Mouse (Mus musculus) embryonic facial prominence, embryonic 11.5 days (tissue): ENCODE results near the gene Limch1. TPM values are rescaled to one million over a fixed set of nuclear protein-coding genes. Genes with fewer than 3 reads are reported as not detected.

Experiments used
- ATAC-seq: fragments of 200-750 bp; cut with Nextera tagmentation; replicated peaks from 2 replicates; pipeline ENCODE4 v1.8.0; 2017; ENCODE audit warnings: low read depth; ENCODE audit not compliant: insufficient number of reproducible peaks, low FRiP score, low TSS enrichment
- DNase-seq: peaks from one replicate; pipeline ENCODE4 v3.0.0-alpha.2; 2015; ENCODE audit warnings: low spot score
- H3K27ac ChIP-seq: fragments of 300-500 bp; sonication (generic); replicated peaks from 2 replicates; pipeline ENCODE4 v1.5.1; 2014; ENCODE audit warnings: mild to moderate bottlenecking, low read depth, low read length, control low read depth
- H3K27me3 ChIP-seq: fragments of 300-500 bp; sonication (generic); 2 replicates; pipeline ENCODE4 v1.6.1; 2014; ENCODE audit warnings: mild to moderate bottlenecking, low read length, moderate library complexity, mixed read lengths; ENCODE audit not compliant: control insufficient read depth, insufficient read depth
- H3K36me3 ChIP-seq: fragments of 300-500 bp; sonication (generic); replicated peaks from 2 replicates; pipeline ENCODE4 v1.6.1; 2014; ENCODE audit warnings: low read depth, mild to moderate bottlenecking, low read length, moderate library complexity, mixed read lengths; ENCODE audit not compliant: control insufficient read depth, insufficient read depth
- H3K4me1 ChIP-seq: fragments of 300-500 bp; sonication (generic); 2 replicates; pipeline ENCODE4 v1.6.1; 2014; ENCODE audit warnings: low read length, mixed read lengths; ENCODE audit not compliant: control insufficient read depth, insufficient read depth
- H3K4me2 ChIP-seq: fragments of 300-500 bp; sonication (generic); 2 replicates; pipeline ENCODE4 v1.6.1; 2014; ENCODE audit warnings: low read depth, mild to moderate bottlenecking, control low read depth, low read length, moderate library complexity
- H3K4me3 ChIP-seq: fragments of 300-500 bp; sonication (generic); 2 replicates; pipeline ENCODE4 v1.5.1; 2014; ENCODE audit warnings: low read depth, low read length, control low read depth
- H3K9ac ChIP-seq: fragments of 300-500 bp; sonication (generic); replicated peaks from 2 replicates; pipeline ENCODE4 v1.6.1; 2014; ENCODE audit warnings: mild to moderate bottlenecking, control low read depth, low read length
- H3K9me3 ChIP-seq: fragments of 300-500 bp; sonication (generic); replicated peaks from 2 replicates; pipeline ENCODE4 v1.6.1; 2016; ENCODE audit warnings: mild to moderate bottlenecking, low read length, inconsistent platforms, mixed read lengths; ENCODE audit not compliant: control insufficient read depth
- WGBS: fragments of 180-500 bp; shearing (Covaris S2); extraction: QIAGEN DNeasy Blood & Tissue Kit; methylation state at CpG from one replicate; pipeline ENCODE4 v1.1.7; 2014; 5-methylcytosine and 5-hydroxymethylcytosine counted together
- polyA plus RNA-seq: library from polyadenylated mRNA; unstranded; fragments of >200 nt; fragmentation: Nextera tagmentation; extraction: Ambion mirVana; gene quantifications from 2 replicates; pipeline ENCODE4 v1.2.1, GENCODE M21; 2014

The Limch1 gene
- polyA plus RNA-seq, 1 experiment from 2014 or later = 69.3 TPM

GRCm38 (mm10) chr5:66760747-66761146, 15.1 kb downstream of the Limch1 start:
- no peak for ATAC-seq
- no peak overlapping the region for H3K4me2 ChIP-seq
- H3K27ac ChIP-seq = no peak overlapping the region

GRCm38 (mm10) chr5:66762006-66762405, 16.4 kb downstream of the Limch1 start:
- no peak for ATAC-seq
- Histone ChIP-seq H3K4me3 (no peak overlapping the region), H3K9ac (no peak overlapping the region), H3K36me3 (no peaks in the 10 kb centered on the region), H3K27ac (no peak overlapping the region), H3K4me1 (no peaks in the 10 kb centered on the region), H3K9me3 (no peaks in the 10 kb centered on the region), H3K27me3 (no peaks in the 10 kb centered on the region), H3K4me2 (no peak overlapping the region)
- 75% methylated on average over 2 of the region's 2 CpGs for WGBS
- no peak for DNase-seq

More at GRCm38 (mm10) chr5:66760747-66761146, 15.1 kb downstream of the Limch1 start:
- H3K9ac ChIP-seq = no peak overlapping the region
- H3K4me3 ChIP-seq = no peak overlapping the region
- no peaks in the 10 kb centered on the region for H3K36me3 ChIP-seq
- WGBS = 92% methylated on average over 10 of the region's 10 CpGs
- no peaks in the 10 kb centered on the region for H3K9me3 ChIP-seq
- DNase-seq = no peak
- no peaks in the 10 kb centered on the region for H3K27me3 ChIP-seq
- H3K4me1 ChIP-seq = no peaks in the 10 kb centered on the region

DNA sequence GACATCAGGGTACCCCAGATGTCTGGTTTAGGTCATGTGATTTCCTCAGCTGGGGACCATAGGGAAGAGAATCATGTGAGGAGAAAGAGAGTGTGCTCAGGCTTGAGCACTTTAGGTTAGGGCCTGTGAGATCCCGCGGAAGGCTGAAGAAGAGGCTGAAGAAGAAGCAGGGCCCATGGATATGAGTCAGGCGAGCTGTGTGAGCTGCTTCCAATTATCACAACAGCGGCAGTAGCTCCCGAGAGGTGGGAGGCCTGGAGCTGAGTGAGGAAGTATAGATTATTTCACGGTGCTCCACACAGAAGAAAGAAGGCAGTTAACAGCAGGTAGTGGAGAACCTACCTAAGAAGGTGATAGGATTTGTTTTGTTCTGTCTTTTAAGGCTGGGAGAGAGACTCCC, 18.5 kb downstream of the Limch1 start:
- no peaks in the 10 kb centered on the region for H3K27me3 ChIP-seq
- no peak overlapping the region for H3K4me3 ChIP-seq
- WGBS = 61% methylated on average over 6 of the region's 6 CpGs
- H3K4me2 ChIP-seq = no peak overlapping the region
- no peak for DNase-seq
- no peak for ATAC-seq
- no peak overlapping the region for H3K9ac ChIP-seq
- H3K4me1 ChIP-seq = no peaks in the 10 kb centered on the region; the same call in 1 of the 2 replicates
- H3K9me3 ChIP-seq = no peaks in the 10 kb centered on the region
- H3K27ac ChIP-seq = no peak overlapping the region
- H3K36me3 ChIP-seq = no peaks in the 10 kb centered on the region

DNA sequence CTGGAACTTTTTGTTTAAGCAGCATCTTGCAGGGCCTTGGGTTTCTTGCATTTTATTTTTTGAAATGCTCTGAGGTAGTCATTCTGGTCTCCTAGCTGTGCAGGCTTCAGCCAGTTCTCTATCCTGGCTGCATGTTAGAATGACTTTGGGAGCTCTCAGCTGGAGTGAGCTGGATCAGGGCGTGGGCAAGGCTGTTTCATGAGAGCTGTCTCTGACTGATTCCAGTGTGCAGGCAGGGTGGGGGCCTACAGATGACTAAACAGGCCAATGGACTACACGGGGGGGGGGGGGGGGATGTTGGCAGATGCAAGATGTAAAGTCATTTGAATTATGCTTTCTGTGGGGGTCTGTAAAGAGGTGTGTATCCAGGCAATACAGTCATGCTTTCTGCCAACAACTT, 20.3 kb downstream of the Limch1 start:
- Histone ChIP-seq H3K9me3 (no peaks in the 10 kb centered on the region), H3K9ac (no peak overlapping the region), H3K4me3 (no peak overlapping the region), H3K4me2 (no peak overlapping the region), H3K4me1 (no peaks in the 10 kb centered on the region; the same call in 1 of the 2 replicates), H3K36me3 (no peaks in the 10 kb centered on the region), H3K27ac (no peak overlapping the region), H3K27me3 (no peaks in the 10 kb centered on the region)
- DNase-seq (no peak), ATAC-seq (no peak)
- WGBS = 69% methylated on average over 2 of the region's 2 CpGs

GRCm38 (mm10) chr5:66768034-66768433, 22.4 kb downstream of the Limch1 start:
- DNase-seq = peak; percentile 70
- 38% methylated on average over 4 of the region's 4 CpGs for WGBS
- Histone ChIP-seq H3K4me2 (no peak overlapping the region), H3K36me3 (no peaks in the 10 kb centered on the region), H3K9ac (no peak overlapping the region), H3K9me3 (no peaks in the 10 kb centered on the region), H3K4me1 (no peaks in the 10 kb centered on the region; the same call in 1 of the 2 replicates), H3K27me3 (no peaks in the 10 kb centered on the region), H3K27ac (no peak overlapping the region), H3K4me3 (no peak overlapping the region)
- ATAC-seq = no peak

DNA sequence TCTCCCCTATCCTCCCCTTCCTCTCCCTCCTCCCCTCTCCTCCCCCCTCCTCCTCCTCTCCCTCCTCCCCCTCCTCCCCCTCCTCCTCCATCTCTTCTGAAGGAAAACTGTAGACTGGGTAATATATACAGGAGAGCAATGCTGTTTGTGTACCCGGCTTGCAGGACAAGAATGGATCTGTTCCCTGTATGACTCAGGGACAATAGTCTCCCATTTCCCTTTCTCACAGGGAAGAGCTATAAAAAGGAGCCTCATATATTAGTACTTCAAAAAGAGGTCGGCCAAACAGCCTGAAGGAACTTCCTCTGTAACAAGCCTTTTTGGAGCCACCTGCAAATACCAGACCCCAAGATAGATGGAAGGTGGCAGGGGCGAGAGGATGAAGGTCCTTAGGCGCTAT, 23.4 kb downstream of the Limch1 start:
- Histone ChIP-seq H3K27ac (no peak overlapping the region), H3K9ac (no peak overlapping the region), H3K36me3 (no peaks in the 10 kb centered on the region), H3K4me1 (no peaks in the 10 kb centered on the region; the same call in 1 of the 2 replicates), H3K9me3 (no peaks in the 10 kb centered on the region), H3K4me2 (no peak overlapping the region), H3K27me3 (no peaks in the 10 kb centered on the region), H3K4me3 (no peak overlapping the region)
- ATAC-seq (no peak), DNase-seq (no peak)
- WGBS = 66% methylated on average over 4 of the region's 4 CpGs

GRCm38 (mm10) chr5:66769558-66769957, 23.9 kb downstream of the Limch1 start:
- Histone ChIP-seq H3K9ac (no peak overlapping the region), H3K9me3 (no peaks in the 10 kb centered on the region), H3K4me1 (no peaks in the 10 kb centered on the region; the same call in 1 of the 2 replicates), H3K4me2 (no peak overlapping the region), H3K36me3 (no peaks in the 10 kb centered on the region), H3K27me3 (no peaks in the 10 kb centered on the region), H3K27ac (no peak overlapping the region), H3K4me3 (no peak overlapping the region)
- ATAC-seq (no peak), DNase-seq (no peak)
- 85% methylated on average over 5 of the region's 5 CpGs for WGBS

GRCm38 (mm10) chr5:66777999-66778710, 32.5 kb downstream of the Limch1 start:
- no peaks in the 10 kb centered on the region for H3K36me3 ChIP-seq
- 77% methylated on average over 10 of the region's 10 CpGs for WGBS
- DNase-seq = no peak

More at GRCm38 (mm10) chr5:66777999-66778710, 32.5 kb downstream of the Limch1 start:
- no peak overlapping the region for H3K9ac ChIP-seq
- H3K27me3 ChIP-seq = no peaks in the 10 kb centered on the region
- H3K4me1 ChIP-seq = no peaks in the 10 kb centered on the region
- no peak overlapping the region for H3K27ac ChIP-seq
- no peak for ATAC-seq
- H3K4me2 ChIP-seq = no peak overlapping the region
- H3K9me3 ChIP-seq = no peaks in the 10 kb centered on the region
- H3K4me3 ChIP-seq = no peak overlapping the region
